Mouse (Mus musculus) liver, embryonic 14.5 days (tissue): ENCODE measurements around the gene Ttc41.

Experiments used
- CTCF ChIP-seq: IDR thresholded peaks from 2 replicates; pipeline ENCODE4 v1.5.1; 2016; ENCODE audit warnings: antibody characterized with exemption, low read depth, control low read depth
- EP300 ChIP-seq: IDR thresholded peaks from 2 replicates; pipeline ENCODE4 v1.6.1; 2016; ENCODE audit warnings: antibody characterized with exemption, low read depth

- no peak for TF ChIP-seq CTCF
- no peak for TF ChIP-seq EP300
These were observed 4.6 kb upstream of the Ttc41 start for GRCm38 (mm10) chr10:86700973-86701372.
